Mouse (Mus musculus): ENCODE results near the gene Fgfr3.

DNA sequence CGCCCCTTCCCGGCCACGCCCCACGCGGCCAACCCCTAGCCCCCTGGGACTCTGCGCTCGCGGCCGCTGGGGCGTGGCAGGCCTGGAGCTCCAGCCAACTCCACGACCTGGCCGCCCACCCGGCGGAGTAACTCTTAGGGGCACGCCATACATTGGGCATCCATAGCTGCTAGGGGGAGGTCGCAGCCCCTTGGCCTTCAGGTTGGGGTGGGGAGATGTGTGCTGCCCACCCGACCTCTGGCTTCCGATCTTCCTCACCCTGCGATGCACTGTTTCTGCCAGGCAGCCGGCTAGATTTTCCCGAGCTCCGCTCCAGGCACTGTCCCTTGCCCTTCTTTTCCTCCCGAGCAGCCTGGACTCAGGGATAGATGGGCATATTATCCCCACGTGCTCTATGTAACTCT lies 25.8 kb upstream of the Fgfr3 start:
- no peak for TF ChIP-seq CTCF (IDR thresholded peaks at IDR 0.05; ENCODE audit: extremely low read depth, insufficient read depth, insufficient read length, insufficient replicate concordance)
- TF ChIP-seq POLR2A (IDR thresholded peaks at IDR 0.05; ENCODE audit: low read depth, low read length), result no peak

All from spleen, adult 2 months (tissue).